Mouse (Mus musculus) midbrain, postnatal 0 days (tissue): ENCODE measurements around the gene Asphd2. TPM values are rescaled to one million over a fixed set of nuclear protein-coding genes. Genes with fewer than 3 reads are reported as not detected.
A peak's percentile ranks its signal among the peaks of the same experiment; 100 is the strongest.

Source experiments
- ATAC-seq: fragments of 200-750 bp; cut with Nextera tagmentation; 2 replicates; pipeline ENCODE4 v1.8.0; 2017; ENCODE audit warnings: moderate number of reproducible peaks, mild to moderate bottlenecking, moderate TSS enrichment, moderate library complexity; ENCODE audit not compliant: low FRiP score
- DNase-seq: peaks from one replicate; pipeline ENCODE4 v3.0.0-alpha.2; 2015; ENCODE audit warnings: low spot score
- H3K27ac ChIP-seq: fragments of 300-500 bp; sonication (generic); 2 replicates; pipeline ENCODE4 v1.5.1; 2014; ENCODE audit warnings: low read depth, mild to moderate bottlenecking, low read length, mixed read lengths
- H3K27me3 ChIP-seq: fragments of 300-500 bp; sonication (generic); 2 replicates; pipeline ENCODE4 v1.6.1; 2014; ENCODE audit warnings: low read length, control low read depth, mixed read lengths; ENCODE audit not compliant: insufficient read depth
- H3K36me3 ChIP-seq: fragments of 300-500 bp; sonication (generic); 2 replicates; pipeline ENCODE4 v1.6.1; 2014; ENCODE audit warnings: low read length, control low read depth, mixed read lengths; ENCODE audit not compliant: insufficient read depth
- H3K4me1 ChIP-seq: fragments of 300-500 bp; sonication (generic); 2 replicates; pipeline ENCODE4 v1.6.1; 2014; ENCODE audit warnings: mild to moderate bottlenecking, control low read depth, antibody characterized with exemption, low read length, mixed read lengths; ENCODE audit not compliant: insufficient read depth
- H3K4me2 ChIP-seq: fragments of 300-500 bp; sonication (generic); 2 replicates; pipeline ENCODE4 v1.6.1; 2014; ENCODE audit warnings: low read depth, mild to moderate bottlenecking, low read length, mixed read lengths; ENCODE audit not compliant: poor library complexity, severe bottlenecking
- H3K4me3 ChIP-seq: fragments of 300-500 bp; sonication (generic); 2 replicates; pipeline ENCODE4 v1.5.1; 2014; ENCODE audit warnings: low read depth, mild to moderate bottlenecking, low read length, moderate library complexity
- H3K9ac ChIP-seq: fragments of 300-500 bp; sonication (generic); replicated peaks from 2 replicates; pipeline ENCODE4 v1.6.1; 2014; ENCODE audit warnings: mild to moderate bottlenecking, low read length, moderate library complexity, mixed read lengths; ENCODE audit not compliant: poor library complexity, severe bottlenecking
- H3K9me3 ChIP-seq: fragments of 300-500 bp; sonication (generic); 2 replicates; pipeline ENCODE4 v1.6.1; 2016; ENCODE audit warnings: low read length, control low read depth
- CTCF ChIP-seq: IDR thresholded peaks from 2 replicates; pipeline ENCODE4 v1.5.1; 2016; ENCODE audit warnings: antibody characterized with exemption, mild to moderate bottlenecking
- WGBS: fragments of 180-500 bp; shearing (Covaris S2); extraction: QIAGEN DNeasy Blood & Tissue Kit; methylation state at CpG from one replicate; pipeline ENCODE4 v1.1.7; 2014; 5-methylcytosine and 5-hydroxymethylcytosine counted together
- polyA plus RNA-seq: library from polyadenylated mRNA; unstranded; fragments of >200 nt; fragmentation: Nextera tagmentation; extraction: Ambion mirVana; gene quantifications from 2 replicates; pipeline ENCODE4 v1.2.1, GENCODE M21; 2015
- total RNA-seq: library from RNA; depleted of rRNA; stranded (reverse); fragments of >200 nt; gene quantifications from 2 replicates; pipeline ENCODE4 v1.2.3, GENCODE M21; 2014

Asphd2 gene
- total and polyA plus RNA-seq, 2 experiments from 2014 or later = 162 to 192 TPM

- DNase-seq (no peak), ATAC-seq (no peak)
- Histone ChIP-seq H3K4me2 (no peak overlapping the region), H3K9me3 (no peaks in the 10 kb centered on the region), H3K4me3 (no peak overlapping the region), H3K4me1 (peaks cover 5% of the 10 kb centered on the region; the same call in 1 of the 2 replicates), H3K36me3 (peaks cover 28% of the 10 kb centered on the region), H3K9ac (no peak overlapping the region), H3K27me3 (no peaks in the 10 kb centered on the region), H3K27ac (no peak overlapping the region)
- WGBS = 92% methylated on average over 2 of the region's 2 CpGs
- TF ChIP-seq CTCF = no peak
These were observed 8.7 kb downstream of the Asphd2 start for GRCm38 (mm10) chr5:112385973-112386372.

GRCm38 (mm10) chr5:112384805-112385472 is 9.7 kb downstream of the Asphd2 start:
- DNase-seq = no peak
- peaks cover 29% of the 10 kb centered on the region for H3K36me3 ChIP-seq

GRCm38 (mm10) chr5:112382641-112383330 is 11.9 kb downstream of the Asphd2 start:
- peak overlapping the region; percentile 68 for H3K27ac ChIP-seq
- 49% methylated on average over 17 of the region's 17 CpGs for WGBS
- no peaks in the 10 kb centered on the region for H3K9me3 ChIP-seq
- no peak overlapping the region for H3K4me2 ChIP-seq
- peak; percentile 70 for DNase-seq
- H3K4me1 ChIP-seq = no peaks in the 10 kb centered on the region; the same call in 1 of the 2 replicates
- peaks cover 42% of the 10 kb centered on the region for H3K36me3 ChIP-seq
- no peak overlapping the region for H3K4me3 ChIP-seq
- no peak for TF ChIP-seq CTCF
- no peak overlapping the region; the same call in 1 of the 2 replicates for H3K9ac ChIP-seq
- no peaks in the 10 kb centered on the region for H3K27me3 ChIP-seq
- peak; percentile 35 for ATAC-seq

More at GRCm38 (mm10) chr5:112384805-112385472, 9.7 kb downstream of the Asphd2 start:
- ATAC-seq = no peak
- H3K4me2 ChIP-seq = no peak overlapping the region
- H3K27ac ChIP-seq = no peak overlapping the region
- no peak overlapping the region for H3K4me3 ChIP-seq
- H3K9me3 ChIP-seq = no peaks in the 10 kb centered on the region
- no peaks in the 10 kb centered on the region for H3K27me3 ChIP-seq
- WGBS = 93% methylated on average over 13 of the region's 13 CpGs
- no peak for TF ChIP-seq CTCF
- peaks cover 5% of the 10 kb centered on the region; the same call in 1 of the 2 replicates for H3K4me1 ChIP-seq
- H3K9ac ChIP-seq = no peak overlapping the region

GRCm38 (mm10) chr5:112382042-112382441 is 12.6 kb downstream of the Asphd2 start:
- no peaks in the 10 kb centered on the region for H3K9me3 ChIP-seq
- peak overlapping the region; percentile 68 for H3K27ac ChIP-seq
- no peak overlapping the region for H3K4me2 ChIP-seq
- H3K4me1 ChIP-seq = no peaks in the 10 kb centered on the region; the same call in 1 of the 2 replicates
- no peaks in the 10 kb centered on the region for H3K27me3 ChIP-seq
- H3K9ac ChIP-seq = no peak overlapping the region
- DNase-seq (peak; percentile 29), ATAC-seq (no peak)
- peak; percentile 34; the same call in 1 of the 2 replicates for TF ChIP-seq CTCF
- 52% methylated on average over 9 of the region's 9 CpGs for WGBS
- H3K36me3 ChIP-seq = peaks cover 45% of the 10 kb centered on the region
- H3K4me3 ChIP-seq = no peak overlapping the region

- 93% methylated on average over 11 of the region's 11 CpGs for WGBS
- no peaks in the 10 kb centered on the region; the same call in 1 of the 2 replicates for H3K4me1 ChIP-seq
- no peak for TF ChIP-seq CTCF
- H3K27me3 ChIP-seq = no peaks in the 10 kb centered on the region
- no peak overlapping the region for H3K4me3 ChIP-seq
- no peak overlapping the region for H3K4me2 ChIP-seq
- DNase-seq = no peak
- ATAC-seq = no peak
- peaks cover 38% of the 10 kb centered on the region for H3K36me3 ChIP-seq
- no peak overlapping the region for H3K9ac ChIP-seq
- 0 out of 2 replicates have a peak overlapping the region, but pooled peaks have one; percentile 68 for H3K27ac ChIP-seq
- H3K9me3 ChIP-seq = no peaks in the 10 kb centered on the region
These were observed 13.5 kb downstream of the Asphd2 start for GRCm38 (mm10) chr5:112381154-112381553.

- Histone ChIP-seq H3K4me1 (no peaks in the 10 kb centered on the region; the same call in 1 of the 2 replicates), H3K9ac (no peak overlapping the region), H3K9me3 (no peaks in the 10 kb centered on the region), H3K27ac (no peak overlapping the region), H3K27me3 (no peaks in the 10 kb centered on the region), H3K4me2 (no peak overlapping the region), H3K4me3 (no peak overlapping the region), H3K36me3 (peaks cover 28% of the 10 kb centered on the region)
- no peak for TF ChIP-seq CTCF
- DNase-seq = no peak
- WGBS = 87% methylated on average over 6 of the region's 6 CpGs
- no peak for ATAC-seq
These were observed 15.9 kb downstream of the Asphd2 start for GRCm38 (mm10) chr5:112378716-112379115.
